Mouse (Mus musculus) liver, embryonic 14.5 days (tissue): Measurements from ENCODE around the gene Tmem62. TPM values are rescaled to one million over a fixed set of nuclear protein-coding genes. Genes with fewer than 3 reads are reported as not detected.
A peak's percentile ranks its signal among the peaks of the same experiment; 100 is the strongest.

Source experiments
- ATAC-seq: fragments of 200-750 bp; cut with Nextera tagmentation; 2 replicates; pipeline ENCODE4 v1.8.0; 2017; ENCODE audit warnings: moderate number of reproducible peaks, mild to moderate bottlenecking, moderate library complexity; ENCODE audit not compliant: insufficient read depth
- DNase-seq, 3 experiments: peaks; one replicate each; pipeline ENCODE4 v3.0.0-alpha.2; 2012 to 2013; ENCODE audit warnings: low read depth in 3 of 3, low spot score in 3 of 3
- H3K27ac ChIP-seq: fragments of 300-500 bp; sonication (generic); 2 replicates; pipeline ENCODE4 v1.5.1; 2014; ENCODE audit warnings: moderate library complexity, mild to moderate bottlenecking, control low read depth, inconsistent platforms
- H3K27me3 ChIP-seq: fragments of 300-500 bp; sonication (generic); 2 replicates; pipeline ENCODE4 v1.6.1; 2014; ENCODE audit warnings: mild to moderate bottlenecking, low read length, moderate library complexity; ENCODE audit not compliant: control insufficient read depth, insufficient read depth
- H3K36me3 ChIP-seq: fragments of 300-500 bp; sonication (generic); replicated peaks from 2 replicates; pipeline ENCODE4 v1.6.1; 2014; ENCODE audit warnings: low read depth; ENCODE audit not compliant: control insufficient read depth, insufficient read depth
- H3K4me1 ChIP-seq, 2 experiments: fragments of 200-500 bp in 1 of 2; fragments of 300-500 bp in 1 of 2; sonication (generic) in 1 of 2; replicated peaks; 2 replicates each; pipeline ENCODE4 v1.6.1; 2012 to 2014; ENCODE audit warnings: antibody characterized with exemption in 1 of 2, inconsistent platforms in 1 of 2, low read length in 1 of 2; ENCODE audit not compliant: control insufficient read depth in 2 of 2, insufficient read depth in 2 of 2
- H3K4me2 ChIP-seq: fragments of 300-500 bp; sonication (generic); 2 replicates; pipeline ENCODE4 v1.6.1; 2014; ENCODE audit warnings: low read depth, mild to moderate bottlenecking, control low read depth, moderate library complexity
- H3K4me3 ChIP-seq, 2 experiments: fragments of 200-500 bp in 1 of 2; fragments of 300-500 bp in 1 of 2; sonication (generic) in 1 of 2; 2 replicates each; pipeline ENCODE4 v1.5.1; 2012 to 2014; ENCODE audit warnings: low read depth in 2 of 2, low read length in 2 of 2, mild to moderate bottlenecking in 2 of 2, control low read depth in 1 of 2, inconsistent platforms in 1 of 2, moderate library complexity in 1 of 2; ENCODE audit not compliant: insufficient read depth in 1 of 2
- H3K9ac ChIP-seq: fragments of 300-500 bp; sonication (generic); replicated peaks from 2 replicates; pipeline ENCODE4 v1.6.1; 2014; ENCODE audit warnings: mild to moderate bottlenecking, control low read depth, moderate library complexity
- H3K9me3 ChIP-seq: fragments of 300-500 bp; sonication (generic); 2 replicates; pipeline ENCODE4 v1.6.1; 2016; ENCODE audit warnings: low read length, mixed read lengths; ENCODE audit not compliant: control insufficient read depth
- CTCF ChIP-seq: IDR thresholded peaks from 2 replicates; pipeline ENCODE4 v1.5.1; 2016; ENCODE audit warnings: antibody characterized with exemption, low read depth, control low read depth
- EP300 ChIP-seq: IDR thresholded peaks from 2 replicates; pipeline ENCODE4 v1.6.1; 2016; ENCODE audit warnings: antibody characterized with exemption, low read depth
- WGBS: fragments of 180-500 bp; shearing (Covaris S2); extraction: QIAGEN DNeasy Blood & Tissue Kit; methylation state at CpG from one replicate; pipeline ENCODE4 v1.1.7; 2014; ENCODE audit not compliant: insufficient replicate concordance; 5-methylcytosine and 5-hydroxymethylcytosine counted together
- polyA plus RNA-seq, 2 experiments: library from polyadenylated mRNA; depleted of rRNA in 1 of 2; stranded (reverse) in 1 of 2; unstranded in 1 of 2; fragments of >200 nt; fragmentation: Nextera tagmentation in 1 of 2; extraction: Ambion mirVana in 1 of 2; gene quantifications; 2 replicates each; pipeline versions ENCODE4 v1.2.1 to v1.2.3; 2012 to 2014

The Tmem62 gene
- polyA plus RNA-seq, 2 experiments: 1.8 to 3.0 TPM

- no peaks in the 10 kb centered on the region for H3K36me3 ChIP-seq
- H3K4me3 ChIP-seq: no peak overlapping the region
- WGBS: 76% methylated on average over 7 of the region's 7 CpGs
- no peak for DNase-seq
- TF ChIP-seq CTCF (no peak), EP300 (no peak)
- no peaks in the 10 kb centered on the region for H3K27me3 ChIP-seq
- ATAC-seq: no peak
- no peak overlapping the region for H3K4me2 ChIP-seq
- H3K9me3 ChIP-seq: no peaks in the 10 kb centered on the region
- no peak overlapping the region for H3K9ac ChIP-seq
- no peak overlapping the region for H3K27ac ChIP-seq
- peaks cover 3% of the 10 kb centered on the region in 2 experiments; a peak in 3 of 4 replicates for H3K4me1 ChIP-seq
Observed at GRCm38 (mm10) chr2:121004018-121004811, 27.4 kb downstream of the Tmem62 start.

- no peak for TF ChIP-seq EP300
- TF ChIP-seq CTCF: no peak
- Histone ChIP-seq H3K27ac (peak overlapping the region; percentile 23; the same call in 1 of the 2 replicates), H3K9ac (no peak overlapping the region), H3K4me1 (peaks cover 6 to 8% of the 10 kb centered on the region in 2 experiments), H3K4me3 (no peak overlapping the region), H3K9me3 (no peaks in the 10 kb centered on the region), H3K36me3 (peaks cover 2% of the 10 kb centered on the region; the same call in 1 of the 2 replicates), H3K4me2 (no peak overlapping the region), H3K27me3 (no peaks in the 10 kb centered on the region)
- DNase-seq (no peak), ATAC-seq (no peak)
- WGBS: 79% methylated on average over 1 of the region's 1 CpGs
Observed at GRCm38 (mm10) chr2:121006986-121007385, 30.2 kb downstream of the Tmem62 start.

- Histone ChIP-seq H3K4me1 (peaks cover 6 to 8% of the 10 kb centered on the region in 2 experiments), H3K9me3 (no peaks in the 10 kb centered on the region), H3K9ac (peak within 1 kb of the TSS; percentile 75), H3K36me3 (peaks cover 7% of the 10 kb centered on the region; the same call in 1 of the 2 replicates), H3K4me3 (peak within 1 kb of the TSS; percentile 79 to 99), H3K4me2 (peak within 1 kb of the TSS; percentile 81), H3K27ac (peak within 1 kb of the TSS; percentile 61), H3K27me3 (no peaks in the 10 kb centered on the region)
- 2% methylated on average over 34 of the region's 34 CpGs for WGBS
- no peak for TF ChIP-seq EP300
- no peak for TF ChIP-seq CTCF
- ATAC-seq (peak; percentile 96), DNase-seq (peak; percentile 85 to 89 (median 87))
Observed at GRCm38 (mm10) chr2:121007925-121008663, 31.3 kb downstream of the Tmem62 start, which contains the start of gene Ccndbp1. Gene Ccndbp1 (plus strand): TSS chr2:121008403.

GRCm38 (mm10) chr2:121008664-121009007 lies 31.8 kb downstream of the Tmem62 start:
- under 1% methylated on average over 12 of the region's 12 CpGs for WGBS
- H3K27ac ChIP-seq: peak overlapping the region; percentile 61
- peak overlapping the region; percentile 75 for H3K9ac ChIP-seq

More at GRCm38 (mm10) chr2:121008664-121009007, 31.8 kb downstream of the Tmem62 start:
- peaks cover 6 to 8% of the 10 kb centered on the region in 2 experiments for H3K4me1 ChIP-seq
- DNase-seq: peak in 1 of 3 experiments; percentile 11
- ATAC-seq: peak; percentile 40
- TF ChIP-seq CTCF (no peak), EP300 (no peak)
- no peaks in the 10 kb centered on the region for H3K27me3 ChIP-seq
- H3K4me3 ChIP-seq: peak overlapping the region; percentile 79 to 99
- no peaks in the 10 kb centered on the region for H3K9me3 ChIP-seq
- H3K36me3 ChIP-seq: peaks cover 7% of the 10 kb centered on the region; the same call in 1 of the 2 replicates
- peak overlapping the region; percentile 81 for H3K4me2 ChIP-seq
